Mouse (Mus musculus) cortical plate, adult 2 months (tissue): ENCODE data around the gene Fam78a.

Experiments
- CTCF ChIP-seq: fragments of 200-500 bp; IDR thresholded peaks from 2 replicates; pipeline ENCODE4 v1.5.1; 2011; ENCODE audit warnings: mild to moderate bottlenecking, control low read depth, low read length; ENCODE audit not compliant: insufficient read depth; ENCODE audit errors: extremely low read depth
- POLR2A ChIP-seq: fragments of 200-500 bp; IDR thresholded peaks from 2 replicates; pipeline ENCODE4 v1.6.1; 2011; ENCODE audit warnings: mild to moderate bottlenecking, low read length, control low read depth; ENCODE audit not compliant: insufficient read depth; ENCODE audit errors: extremely low read depth

GRCm38 (mm10) chr2:32045375-32045774 lies 39.3 kb downstream of the Fam78a start:
- TF ChIP-seq CTCF (no peak), POLR2A (no peak)
